8 mouse cellular contexts compared by ENCODE assay signal in genomic region chr1:63176604-63177421, GRCm38 (mm10). TPM values are rescaled to one million over a fixed set of nuclear protein-coding genes. Genes with fewer than 3 reads are reported as not detected.
DNase-seq lines count a peak whose midpoint lies in the region; ATAC-seq and TF ChIP-seq lines count a peak whose summit lies in the region.

Gene Eef1b2, plus strand, starts transcription at chr1:63176825.
Gene Ndufs1, minus strand, starts transcription at chr1:63176833.

- H3K4me1 ChIP-seq in embryonic facial prominence, embryonic 13.5 days = peaks cover 24% of the 10 kb centered on the region
- H3K4me1 ChIP-seq in kidney, adult 2 months (ENCODE audit: control insufficient read depth, insufficient read depth, low read length) = peaks cover 14% of the 10 kb centered on the region; the same call in 1 of the 2 replicates
- H3K4me1 ChIP-seq in limb, embryonic 12.5 days (replicated peaks) = peaks cover 22% of the 10 kb centered on the region
- peaks cover 26% of the 10 kb centered on the region for H3K4me1 ChIP-seq in midbrain, embryonic 15.5 days
- peaks cover 7% of the 10 kb centered on the region for H3K4me1 ChIP-seq in spleen, adult 2 months (ENCODE audit: control insufficient read depth, insufficient read depth, insufficient read length)

- DNase-seq in 3134 (ENCODE audit: extremely low read depth, insufficient read length, low spot score) = peak; percentile 88
- DNase-seq in adrenal gland, postnatal 36 days = peak; percentile 97 to 98
- peak; percentile 98 to 99 for DNase-seq in heart, adult 18-20 months
- peak; percentile 99 for DNase-seq in kidney, adult 2 months
- peak; percentile 96 to 97 for DNase-seq in spleen, adult 2 months (ENCODE audit: low read depth in 1 of 2, low spot score in 2 of 2)

- ATAC-seq in embryonic facial prominence, embryonic 13.5 days (ENCODE audit: insufficient number of reproducible peaks, insufficient read depth, low FRiP score, low TSS enrichment, low read depth) = peak; percentile 88
- ATAC-seq in limb, embryonic 12.5 days (ENCODE audit: insufficient number of reproducible peaks, insufficient read depth, low FRiP score, low TSS enrichment, low read depth) = peak; percentile 81
- ATAC-seq in midbrain, embryonic 15.5 days (replicated peaks) = peak; percentile 94

- TF ChIP-seq POLR2A in kidney, adult 2 months (IDR thresholded peaks at IDR 0.05; ENCODE audit: low read depth, low read length) = peak; percentile 65
- TF ChIP-seq POLR2A in spleen, adult 2 months (IDR thresholded peaks at IDR 0.05; ENCODE audit: low read depth, low read length) = peak; percentile 44; the same call in 1 of the 2 replicates

- no peaks in the 10 kb centered on the region for H3K27me3 ChIP-seq in embryonic facial prominence, embryonic 13.5 days
- no peaks in the 10 kb centered on the region for H3K27me3 ChIP-seq in kidney, adult 2 months (replicated peaks; ENCODE audit: control insufficient read depth, insufficient read depth, low read length)
- no peaks in the 10 kb centered on the region for H3K27me3 ChIP-seq in limb, embryonic 12.5 days
- H3K27me3 ChIP-seq in midbrain, embryonic 15.5 days (replicated peaks) = no peaks in the 10 kb centered on the region
- no peaks in the 10 kb centered on the region for H3K27me3 ChIP-seq in spleen, adult 2 months (ENCODE audit: control insufficient read depth, insufficient read depth, low read length)

- peak within 1 kb of the TSS; percentile 93 for H3K27ac ChIP-seq in embryonic facial prominence, embryonic 13.5 days
- peak within 1 kb of the TSS; percentile 96 for H3K27ac ChIP-seq in kidney, adult 2 months (ENCODE audit: insufficient read depth, low read depth, low read length)
- peak within 1 kb of the TSS; percentile 89 for H3K27ac ChIP-seq in limb, embryonic 12.5 days
- H3K27ac ChIP-seq in midbrain, embryonic 15.5 days = peak within 1 kb of the TSS; percentile 92
- peak within 1 kb of the TSS; percentile 90 for H3K27ac ChIP-seq in spleen, adult 2 months (ENCODE audit: insufficient read depth, low read length)

- H3K4me2 ChIP-seq in embryonic facial prominence, embryonic 13.5 days = peak within 1 kb of the TSS; percentile 77
- H3K4me2 ChIP-seq in limb, embryonic 12.5 days = peak within 1 kb of the TSS; percentile 87
- H3K4me2 ChIP-seq in midbrain, embryonic 15.5 days = peak within 1 kb of the TSS; percentile 83

- H3K36me3 ChIP-seq in embryonic facial prominence, embryonic 13.5 days = peaks cover 33% of the 10 kb centered on the region
- H3K36me3 ChIP-seq in kidney, adult 2 months (ENCODE audit: control insufficient read depth, insufficient read depth, low read length) = no peaks in the 10 kb centered on the region; the same call in 1 of the 2 replicates
- H3K36me3 ChIP-seq in limb, embryonic 12.5 days = peaks cover 30% of the 10 kb centered on the region
- no peaks in the 10 kb centered on the region; the same call in 1 of the 2 replicates for H3K36me3 ChIP-seq in midbrain, embryonic 15.5 days (replicated peaks)
- peaks cover 3% of the 10 kb centered on the region; the same call in 1 of the 2 replicates for H3K36me3 ChIP-seq in spleen, adult 2 months (ENCODE audit: control insufficient read depth, insufficient read depth, low read length)

- WGBS in embryonic facial prominence, embryonic 13.5 days = under 1% methylated on average over 71 of the region's 72 CpGs
- under 1% methylated on average over 72 of the region's 72 CpGs for WGBS in kidney, adult 2 months
- WGBS in limb, embryonic 12.5 days = under 1% methylated on average over 72 of the region's 72 CpGs
- under 1% methylated on average over 72 of the region's 72 CpGs for WGBS in midbrain, embryonic 15.5 days
- WGBS in spleen, adult 2 months = under 1% methylated on average over 72 of the region's 72 CpGs

- H3K9me3 ChIP-seq in embryonic facial prominence, embryonic 13.5 days = no peaks in the 10 kb centered on the region
- H3K9me3 ChIP-seq in limb, embryonic 12.5 days = no peaks in the 10 kb centered on the region
- no peaks in the 10 kb centered on the region for H3K9me3 ChIP-seq in midbrain, embryonic 15.5 days

- H3K9ac ChIP-seq in embryonic facial prominence, embryonic 13.5 days = peak within 1 kb of the TSS; percentile 97
- H3K9ac ChIP-seq in limb, embryonic 12.5 days (replicated peaks) = peak within 1 kb of the TSS; percentile 82
- peak within 1 kb of the TSS; percentile 86 for H3K9ac ChIP-seq in midbrain, embryonic 15.5 days

- TF ChIP-seq CTCF in kidney, adult 2 months (conservative IDR thresholded peaks at IDR 0.05; ENCODE audit: insufficient read depth, insufficient read length, low read depth, low read length) = no peak
- TF ChIP-seq CTCF in spleen, adult 2 months (IDR thresholded peaks at IDR 0.05; ENCODE audit: extremely low read depth, insufficient read depth, insufficient read length, insufficient replicate concordance) = no peak

- H3K4me3 ChIP-seq in embryonic facial prominence, embryonic 13.5 days = peak within 1 kb of the TSS; percentile 94
- peak within 1 kb of the TSS; percentile 83 for H3K4me3 ChIP-seq in kidney, adult 2 months (ENCODE audit: insufficient read depth, low read depth, low read length)
- H3K4me3 ChIP-seq in limb, embryonic 12.5 days (replicated peaks) = peak within 1 kb of the TSS; percentile 89
- H3K4me3 ChIP-seq in midbrain, embryonic 15.5 days = peak within 1 kb of the TSS; percentile 72
- H3K4me3 ChIP-seq in spleen, adult 2 months (ENCODE audit: extremely low read depth, insufficient read depth, insufficient read length) = peak within 1 kb of the TSS; percentile 88

RNA-seq across cellular contexts. Expression of gene Eef1b2, which starts in this region (rescaled TPM):
- 100 to 1,000 TPM; 624 to 648 TPM for total RNA-seq in adrenal gland, postnatal 36 days (2021)
- 645 and 705 TPM in 2 replicates for polyA plus RNA-seq in embryonic facial prominence, embryonic 13.5 days (2015; fragmentation: Nextera tagmentation; extraction: Ambion mirVana)
- total RNA-seq in heart, adult 18-20 months (2021) = 100 to 1,000 TPM; 473 to 499 TPM
- 215 and 216 TPM in 2 replicates for polyA plus RNA-seq in kidney, adult 2 months (2012; rRNA removed)
- 528 and 595 TPM in 2 replicates for polyA plus RNA-seq in limb, embryonic 12.5 days (2016; fragmentation: Nextera tagmentation; extraction: Ambion mirVana)
- 446 and 479 TPM in 2 replicates for polyA plus RNA-seq in midbrain, embryonic 15.5 days (2015; fragmentation: Nextera tagmentation; extraction: Ambion mirVana)
- 360 and 416 TPM in 2 replicates for polyA plus RNA-seq in spleen, adult 2 months (2012; rRNA removed)

RNA-seq across cellular contexts. Expression of gene Ndufs1, which starts in this region (rescaled TPM):
- 100 to 1,000 TPM; 264 to 289 TPM for total RNA-seq in adrenal gland, postnatal 36 days (2021)
- 124 and 125 TPM in 2 replicates for polyA plus RNA-seq in embryonic facial prominence, embryonic 13.5 days (2015; fragmentation: Nextera tagmentation; extraction: Ambion mirVana)
- 100 to 1,000 TPM; 828 to 862 TPM for total RNA-seq in heart, adult 18-20 months (2021)
- polyA plus RNA-seq in kidney, adult 2 months (2012; rRNA removed) = 116 and 163 TPM in 2 replicates
- 139 and 141 TPM in 2 replicates for polyA plus RNA-seq in limb, embryonic 12.5 days (2016; fragmentation: Nextera tagmentation; extraction: Ambion mirVana)
- 132 and 136 TPM in 2 replicates for polyA plus RNA-seq in midbrain, embryonic 15.5 days (2015; fragmentation: Nextera tagmentation; extraction: Ambion mirVana)
- 12.6 TPM in 2 replicates for polyA plus RNA-seq in spleen, adult 2 months (2012; rRNA removed)

Comparison
In these comparisons a context has a peak if more than half of its experiments do, and no peak if none do; other contexts are left out.
1. Peak in every context shown above with its lines: DNase-seq, ATAC-seq, H3K4me3 ChIP-seq and H3K27ac ChIP-seq.